Mouse (Mus musculus): Measurements from ENCODE around the gene Rnf6. TPM values are rescaled to one million over a fixed set of nuclear protein-coding genes. Genes with fewer than 3 reads are reported as not detected.
"Not testable (repeated sequence)": the region's sequence is repeated elsewhere in the genome, so short reads cannot be mapped to it uniquely, and the experiment has no call there.

Rnf6 gene
- polyA plus RNA-seq, 1 experiment: not detected

DNA sequence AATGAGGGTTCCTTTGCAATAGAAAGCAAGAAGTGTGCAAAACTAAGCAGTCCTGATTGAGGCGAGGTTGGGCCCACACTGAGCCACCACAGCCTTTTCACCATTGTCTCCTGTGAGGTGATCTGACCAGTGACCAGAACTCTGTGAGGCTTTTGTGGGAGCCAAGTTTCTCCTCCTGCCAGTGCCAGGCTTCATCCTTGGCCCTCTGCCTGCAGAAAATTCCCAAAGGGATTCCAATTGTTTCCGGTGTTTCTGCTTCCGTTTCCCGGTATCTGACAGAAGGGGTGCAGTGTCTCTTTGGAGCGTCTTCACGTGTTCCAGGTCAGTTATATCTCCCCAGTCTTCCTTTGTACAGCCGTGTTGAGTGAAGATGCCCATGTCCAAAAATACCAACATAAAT is 32.6 kb downstream of the Rnf6 start:
- TF ChIP-seq POLR2A (IDR thresholded peaks at IDR 0.05; ENCODE audit: insufficient read depth, low read depth, low read length): no peak
- TF ChIP-seq CTCF (IDR thresholded peaks at IDR 0.05; ENCODE audit: insufficient read depth, low read depth, low read length): no peak
- no peaks in the 10 kb centered on the region for H3K4me1 ChIP-seq (ENCODE audit: control insufficient read depth, insufficient read depth, low read length)
- no peak overlapping the region for H3K27ac ChIP-seq (ENCODE audit: insufficient read depth, low read depth, low read length)
- 83% methylated on average over 7 of the region's 7 CpGs for WGBS
- no peak overlapping the region for H3K4me3 ChIP-seq (ENCODE audit: insufficient read depth, low read depth, low read length)

DNA sequence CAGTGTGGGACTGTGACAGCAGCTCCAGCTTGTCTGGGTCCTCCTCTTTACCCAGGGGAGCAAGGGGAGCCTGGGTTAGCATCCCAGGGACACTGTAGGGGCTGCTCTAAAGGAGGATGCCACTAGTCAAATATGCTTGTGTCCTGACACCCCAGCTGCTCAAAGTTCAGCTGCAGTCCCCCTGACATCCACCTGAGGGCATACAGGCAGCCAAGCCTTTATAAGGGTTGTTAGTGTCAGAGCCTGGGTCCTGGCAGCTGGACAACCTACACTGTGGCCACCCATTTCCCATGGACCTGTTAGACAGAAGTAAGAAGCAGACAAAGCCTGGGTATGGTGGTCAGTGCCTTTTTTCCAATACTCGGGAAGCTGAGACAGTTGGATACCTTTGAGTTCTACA is 33.2 kb downstream of the Rnf6 start:
- TF ChIP-seq POLR2A (IDR thresholded peaks at IDR 0.05; ENCODE audit: insufficient read depth, low read depth, low read length) (no peak), CTCF (IDR thresholded peaks at IDR 0.05; ENCODE audit: insufficient read depth, low read depth, low read length) (no peak)
- Histone ChIP-seq H3K27ac (ENCODE audit: insufficient read depth, low read depth, low read length) (no peak overlapping the region), H3K4me1 (ENCODE audit: control insufficient read depth, insufficient read depth, low read length) (no peaks in the 10 kb centered on the region), H3K4me3 (ENCODE audit: insufficient read depth, low read depth, low read length) (no peak overlapping the region)
- whole genome bisulfite sequencing: 84% methylated on average over 1 of the region's 1 CpGs

DNA sequence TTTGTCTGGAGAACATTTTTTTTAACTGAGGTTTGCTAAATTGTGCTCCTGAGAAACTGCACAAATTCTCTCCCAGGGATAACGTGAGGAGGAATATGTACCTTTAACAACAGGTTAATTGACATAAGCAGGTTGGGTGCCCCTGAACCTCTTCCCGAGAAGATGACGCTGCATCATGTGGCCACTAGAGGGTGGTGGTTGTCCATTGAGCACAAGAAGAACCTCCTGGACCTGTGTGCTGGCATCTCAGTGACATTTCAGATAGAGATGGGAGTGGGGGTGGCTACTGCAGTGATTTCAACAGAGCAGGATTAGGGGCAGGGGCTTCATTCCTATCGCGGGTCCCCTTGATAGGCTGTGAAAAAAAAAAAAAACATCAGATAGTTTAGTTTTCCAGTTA is 33.9 kb downstream of the Rnf6 start:
- not testable (repeated sequence) for H3K27ac ChIP-seq (ENCODE audit: insufficient read depth, low read depth, low read length); H3K4me3 ChIP-seq (ENCODE audit: insufficient read depth, low read depth, low read length); H3K4me1 ChIP-seq (ENCODE audit: control insufficient read depth, insufficient read depth, low read length)
- WGBS: 33% methylated on average over 5 of the region's 5 CpGs

DNA sequence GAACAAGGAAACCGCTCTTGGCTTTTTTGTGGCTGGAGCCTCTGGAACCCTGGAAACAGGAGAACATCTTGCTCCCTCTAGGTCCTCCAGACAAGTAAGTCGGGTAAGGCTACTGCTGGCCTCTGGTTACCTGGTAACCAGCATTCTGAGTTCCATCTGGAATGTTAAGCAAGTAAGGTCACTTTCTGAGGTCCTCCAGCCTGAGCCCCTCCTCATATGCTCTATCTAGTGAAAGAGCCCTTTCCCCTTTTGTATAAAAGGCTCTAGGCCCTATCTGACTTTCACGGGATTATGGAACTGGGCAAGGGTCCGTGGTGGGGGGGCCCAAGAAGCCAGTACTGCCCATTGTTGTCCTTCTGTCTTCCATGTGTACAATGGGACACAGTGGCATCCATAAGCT is 36.2 kb downstream of the Rnf6 start, which contains the start of gene 1700001J03Rik:
Gene 1700001J03Rik (minus strand): TSS at position 101 of the 400 bp plus-strand sequence.
- H3K4me1 ChIP-seq (ENCODE audit: control insufficient read depth, insufficient read depth, low read length); H3K4me3 ChIP-seq (ENCODE audit: insufficient read depth, low read depth, low read length); H3K27ac ChIP-seq (ENCODE audit: insufficient read depth, low read depth, low read length): not testable (repeated sequence)
- 79% methylated on average over 4 of the region's 4 CpGs for WGBS

DNA sequence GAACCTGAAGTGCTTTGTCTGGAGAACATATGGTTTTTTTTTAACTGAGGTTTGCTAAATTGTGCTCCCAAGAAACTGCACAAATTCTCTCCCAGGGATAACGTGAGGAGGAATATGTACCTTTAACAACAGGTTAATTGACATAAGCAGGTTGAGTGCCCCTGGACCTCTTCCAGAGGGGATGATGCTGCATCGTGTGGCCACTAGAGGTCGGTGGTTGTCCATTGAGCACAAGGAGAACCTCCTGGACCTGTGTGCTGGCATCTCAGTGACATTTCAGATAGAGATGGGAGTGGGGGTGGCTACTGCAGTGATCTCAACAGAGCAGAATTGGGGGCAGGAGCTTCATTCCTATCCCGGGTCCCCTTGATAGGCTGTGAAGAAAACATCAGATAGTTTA is 48.6 kb downstream of the Rnf6 start:
- H3K4me3 ChIP-seq (ENCODE audit: insufficient read depth, low read depth, low read length); H3K4me1 ChIP-seq (ENCODE audit: control insufficient read depth, insufficient read depth, low read length); H3K27ac ChIP-seq (ENCODE audit: insufficient read depth, low read depth, low read length): not testable (repeated sequence)
- 66% methylated on average over 4 of the region's 4 CpGs for WGBS

DNA sequence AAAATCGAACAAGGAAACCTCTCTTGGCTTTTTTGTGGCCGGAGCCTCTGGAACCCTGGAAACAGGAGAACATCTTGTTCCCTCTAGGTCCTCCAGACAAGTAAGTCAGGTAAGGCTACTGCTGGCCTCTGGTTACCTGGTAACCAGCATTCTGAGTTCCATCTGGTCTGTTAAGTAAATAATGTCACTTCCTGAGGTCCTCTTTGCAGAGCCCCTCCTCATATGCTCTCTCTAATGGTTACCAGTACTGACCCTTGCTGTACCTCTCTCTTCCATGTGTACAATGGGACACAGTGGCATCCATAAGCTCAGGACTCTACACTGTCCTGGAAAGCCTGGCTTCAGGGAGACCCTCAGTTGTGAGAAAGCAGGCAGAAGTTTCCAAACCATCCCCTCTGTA is 50.7 kb downstream of the Rnf6 start, which contains the start of gene Gm6309:
Gene Gm6309 (minus strand): TSS at position 101 of the 400 bp plus-strand sequence.
- not testable (repeated sequence) for H3K27ac ChIP-seq (ENCODE audit: insufficient read depth, low read depth, low read length); H3K4me1 ChIP-seq (ENCODE audit: control insufficient read depth, insufficient read depth, low read length); H3K4me3 ChIP-seq (ENCODE audit: insufficient read depth, low read depth, low read length)
- 66% methylated on average over 2 of the region's 2 CpGs for WGBS

DNA sequence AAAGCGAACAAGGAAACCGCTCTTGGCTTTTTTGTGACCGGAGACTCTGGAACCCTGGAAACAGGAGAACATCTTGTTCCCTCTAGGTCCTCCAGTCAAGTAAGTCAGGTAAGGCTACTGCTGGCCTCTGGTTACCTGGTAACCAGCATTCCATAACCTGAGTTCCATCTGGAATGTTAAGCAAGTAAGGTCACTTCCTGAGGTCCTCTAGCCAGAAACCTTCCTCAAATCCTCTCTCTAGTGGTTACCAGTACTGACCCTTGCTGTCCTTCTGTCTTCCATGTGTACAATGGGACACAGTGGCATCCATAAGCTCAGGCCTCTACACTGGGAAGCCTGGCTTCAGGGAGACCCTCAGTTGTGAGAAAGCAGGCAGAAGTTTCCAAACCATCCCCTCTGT is 60.9 kb downstream of the Rnf6 start, which contains the start of gene Gm5565:
Gene Gm5565 (minus strand): TSS at position 101 of the 400 bp plus-strand sequence.
- not testable (repeated sequence) for H3K4me1 ChIP-seq (ENCODE audit: control insufficient read depth, insufficient read depth, low read length); H3K4me3 ChIP-seq (ENCODE audit: insufficient read depth, low read depth, low read length); H3K27ac ChIP-seq (ENCODE audit: insufficient read depth, low read depth, low read length)
- 92% methylated on average over 3 of the region's 3 CpGs for WGBS

Other genes starting within 250 kb of the Rnf6 start
- not detected in 2 replicates for gene Cyp3a25, start 211.9 kb downstream of the Rnf6 start, polyA plus RNA-seq (2012; ENCODE audit: insufficient read depth, insufficient read length, low replicate concordance, missing spikeins)
- gene Cyp3a59, start 142.3 kb downstream of the Rnf6 start, polyA plus RNA-seq (2012; ENCODE audit: insufficient read depth, insufficient read length, low replicate concordance, missing spikeins): not detected in 2 replicates
- not detected in 2 replicates for gene Gm5565, start 61.0 kb downstream of the Rnf6 start, polyA plus RNA-seq (2012; ENCODE audit: insufficient read depth, insufficient read length, low replicate concordance, missing spikeins)
- gene Gm6309, start 50.8 kb downstream of the Rnf6 start, polyA plus RNA-seq (2012; ENCODE audit: insufficient read depth, insufficient read length, low replicate concordance, missing spikeins): not detected in 2 replicates
- not detected in 2 replicates for gene 1700001J03Rik, start 36.3 kb downstream of the Rnf6 start, polyA plus RNA-seq (2012; ENCODE audit: insufficient read depth, insufficient read length, low replicate concordance, missing spikeins)
- gene Cdk8, start 9.7 kb upstream of the Rnf6 start, polyA plus RNA-seq (2012; ENCODE audit: insufficient read depth, insufficient read length, low replicate concordance, missing spikeins): not detected in 2 replicates
- not detected in 2 replicates for gene Wasf3, start 163.4 kb upstream of the Rnf6 start, polyA plus RNA-seq (2012; ENCODE audit: insufficient read depth, insufficient read length, low replicate concordance, missing spikeins)